Mouse (Mus musculus) thymus, postnatal 36 days (tissue): ENCODE measurements around the gene Zfp771.
A peak's percentile ranks its signal among the peaks of the same experiment; 100 is the strongest.

Source experiments
- DNase-seq, 2 experiments: peaks; one replicate each; pipeline ENCODE4 v3.0.0; 2022; ENCODE audit warnings: mixed read lengths in 2 of 2

Gene Zfp771

GRCm38 (mm10) chr7:127253821-127254769 lies 10.0 kb downstream of the Zfp771 start:
- DNase-seq, result peak; percentile 93 to 96

- no peak for DNase-seq
These were observed 10.9 kb downstream of the Zfp771 start for GRCm38 (mm10) chr7:127255008-127255407.

GRCm38 (mm10) chr7:127255965-127256364 lies 11.9 kb downstream of the Zfp771 start:
- no peak for DNase-seq

- DNase-seq, result no peak
These were observed 12.4 kb downstream of the Zfp771 start for GRCm38 (mm10) chr7:127256518-127256917.

GRCm38 (mm10) chr7:127259186-127259905 lies 15.3 kb downstream of the Zfp771 start:
- DNase-seq, result no peak

GRCm38 (mm10) chr7:127260309-127261111 lies 16.4 kb downstream of the Zfp771 start, which contains the start of gene Dctpp1:
TSS of gene Dctpp1 (minus strand) at chr7:127260709.
- DNase-seq, result peak; percentile 96 to 98

GRCm38 (mm10) chr7:127262218-127262961 lies 18.3 kb downstream of the Zfp771 start:
- no peak for DNase-seq

- DNase-seq, result no peak
These were observed 19.5 kb downstream of the Zfp771 start for GRCm38 (mm10) chr7:127263526-127263925.

GRCm38 (mm10) chr7:127270256-127270655 lies 26.2 kb downstream of the Zfp771 start:
- no peak for DNase-seq

GRCm38 (mm10) chr7:127270666-127271065 lies 26.6 kb downstream of the Zfp771 start:
- DNase-seq, result no peak

- DNase-seq, result no peak
These were observed 27.0 kb downstream of the Zfp771 start for GRCm38 (mm10) chr7:127271093-127271492.

- no peak for DNase-seq
These were observed 28.5 kb downstream of the Zfp771 start for GRCm38 (mm10) chr7:127272566-127272965.

- peak in 1 of 2 experiments; percentile 63 for DNase-seq
These were observed 29.2 kb downstream of the Zfp771 start for GRCm38 (mm10) chr7:127273118-127273923.

GRCm38 (mm10) chr7:127273925-127274789 lies 30.1 kb downstream of the Zfp771 start, which contains the start of gene Sephs2:
TSS of gene Sephs2 (minus strand) at chr7:127274055.
- DNase-seq, result peak; percentile 91 to 95

- DNase-seq, result no peak
These were observed 32.5 kb downstream of the Zfp771 start for GRCm38 (mm10) chr7:127276519-127276961.

- DNase-seq, result peak; percentile 78 to 82
These were observed 34.2 kb downstream of the Zfp771 start for GRCm38 (mm10) chr7:127278311-127278710.

GRCm38 (mm10) chr7:127280092-127280491 lies 36.0 kb downstream of the Zfp771 start:
- peak; percentile 43 to 59 for DNase-seq

- peak; percentile 33 to 46 for DNase-seq
These were observed 37.0 kb downstream of the Zfp771 start for GRCm38 (mm10) chr7:127281114-127281513.

- DNase-seq, result peak; percentile 58 to 63
These were observed 38.1 kb downstream of the Zfp771 start for GRCm38 (mm10) chr7:127282190-127282589.

GRCm38 (mm10) chr7:127285154-127285553 lies 41.1 kb downstream of the Zfp771 start:
- peak; percentile 56 to 71 for DNase-seq
